Mouse (Mus musculus) left cerebral cortex, postnatal 4 days (tissue): ENCODE data around the gene Smim6. TPM values are rescaled to one million over a fixed set of nuclear protein-coding genes. Genes with fewer than 3 reads are reported as not detected.

Experiments used
- DNase-seq: peaks from one replicate; pipeline ENCODE4 v3.0.0-alpha.2; 2022
- intact Hi-C: fragments of 180-260 bp; cut with DNase I; formaldehyde crosslinking; loops from one replicate; pipeline ENCODE4 v1.15.1; 2025
- total RNA-seq, 2 experiments: library from RNA; stranded (reverse); gene quantifications; 2 replicates each; pipeline ENCODE4 v1.2.3; 2021

The Smim6 gene
- not detected for total RNA-seq

DNA sequence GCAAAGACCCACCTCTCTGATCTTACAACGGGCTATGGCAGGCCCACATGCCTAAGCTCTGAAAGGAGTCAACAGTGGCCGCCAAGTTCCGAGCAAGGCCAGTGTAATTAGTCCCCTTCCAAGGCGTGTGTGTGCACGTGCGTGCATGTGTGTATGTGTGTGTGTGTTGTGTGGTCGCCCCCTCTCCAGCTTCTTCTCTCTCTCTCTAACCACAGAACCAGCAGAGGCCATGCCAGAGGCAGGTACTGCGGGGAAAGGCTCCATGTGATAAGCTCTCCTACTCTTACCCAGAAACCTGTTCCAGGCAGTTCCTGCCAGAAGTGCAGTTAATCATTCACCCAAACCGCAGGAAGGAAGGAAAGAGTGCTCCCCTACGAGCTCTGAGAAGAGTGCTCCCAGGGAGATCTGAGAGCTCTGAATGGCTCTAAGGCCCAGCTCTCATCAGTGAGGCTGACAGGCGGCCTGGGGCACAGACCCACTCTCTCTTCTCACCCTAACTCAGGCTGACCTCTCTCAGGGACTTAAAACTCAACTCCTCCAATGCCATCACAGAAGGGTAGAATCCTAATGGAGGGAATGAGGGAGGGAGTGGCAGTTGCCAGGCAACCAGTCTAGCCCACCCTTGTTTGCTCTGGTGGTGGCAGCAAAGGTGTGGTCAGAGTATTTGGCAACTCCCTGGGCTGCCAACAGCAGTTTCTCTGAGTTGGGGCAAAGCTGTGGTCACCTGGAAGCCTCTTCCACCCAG is at the start of gene Smim6:
Gene Smim6 (plus strand): TSS at position 386 of the 745 bp plus-strand sequence.
- no peak for DNase-seq
- intact Hi-C loops, result no loop called here

- intact Hi-C loops, result no loop called here
- no peak for DNase-seq
These were observed 47.9 kb upstream of the Smim6 start for GRCm38 (mm10) chr11:115863895-115864294.

DNA sequence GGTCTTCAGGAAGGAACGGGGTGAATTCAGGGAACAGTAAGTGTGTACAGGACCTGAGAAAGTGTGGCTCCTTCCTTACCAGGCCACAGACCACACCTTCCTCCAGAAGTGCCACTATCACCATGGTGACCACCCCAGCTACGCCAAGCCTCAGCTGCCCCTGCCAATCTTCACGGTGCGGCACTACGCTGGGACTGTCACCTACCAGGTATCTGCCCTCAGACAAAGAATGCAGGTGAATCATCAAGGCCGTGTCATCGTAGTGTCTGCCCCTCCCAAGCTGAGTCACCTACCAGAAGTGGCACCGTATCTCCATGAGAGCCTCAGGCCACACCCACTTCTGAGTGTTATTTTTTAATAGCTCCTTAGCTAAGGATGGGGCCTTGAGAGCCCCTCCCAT is 42.4 kb upstream of the Smim6 start:
- intact Hi-C loops, result no loop called here
- DNase-seq, result no peak

- no peak for DNase-seq
- intact Hi-C loops, result no loop called here
These were observed 39.4 kb upstream of the Smim6 start for GRCm38 (mm10) chr11:115872437-115872836.

- no peak for DNase-seq
- intact Hi-C loops, result no loop called here
These were observed 35.9 kb upstream of the Smim6 start for GRCm38 (mm10) chr11:115875935-115876334.

DNA sequence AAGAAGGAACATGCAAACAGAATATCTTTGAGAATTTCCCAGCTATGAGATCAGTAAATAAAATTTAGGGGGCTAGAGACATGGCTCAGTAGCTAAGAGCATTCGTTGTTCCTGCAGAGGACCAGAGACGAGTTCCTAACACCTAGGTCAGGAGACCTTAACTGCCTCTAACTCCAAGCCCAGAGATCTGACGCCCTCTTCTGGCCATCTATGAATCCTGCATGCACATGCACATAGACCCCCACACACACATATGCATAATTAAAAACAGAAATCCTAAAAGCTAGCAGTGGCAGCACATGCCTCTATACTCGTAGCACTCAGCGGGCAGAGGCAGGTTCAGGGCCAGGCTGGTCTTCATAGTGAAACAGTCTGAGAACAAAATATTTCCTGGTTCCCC is 35.4 kb upstream of the Smim6 start:
- intact Hi-C loops, result no loop called here

DNA sequence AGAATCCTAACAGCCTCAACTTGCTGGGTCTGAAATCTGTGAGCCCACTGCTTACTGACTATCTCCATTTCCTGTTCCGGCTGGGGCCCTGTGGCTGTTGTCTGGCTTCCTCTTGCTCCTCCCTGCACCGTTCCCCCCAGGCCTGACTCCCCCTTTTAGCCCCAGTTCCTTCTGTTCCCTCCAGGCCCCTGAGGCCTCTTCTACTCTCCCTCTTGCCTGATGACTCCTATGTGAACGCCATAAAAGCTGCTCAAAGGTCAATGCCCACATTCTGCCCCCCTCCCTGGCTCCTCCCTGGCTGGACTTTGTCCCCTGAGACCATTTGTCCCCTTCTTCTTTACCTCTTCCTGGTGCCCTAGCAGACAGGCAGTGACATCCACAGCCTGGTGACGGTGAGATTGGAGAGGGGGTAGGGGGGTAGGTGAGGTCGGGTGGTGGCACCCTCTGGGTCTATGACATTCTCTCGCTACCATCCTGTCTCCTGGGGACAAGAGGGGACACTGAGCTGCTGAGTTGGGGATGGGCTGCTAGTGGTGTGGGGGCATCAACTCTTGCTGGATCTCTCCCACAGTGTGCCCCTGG is 34.6 kb upstream of the Smim6 start:
- intact Hi-C loops, result no loop called here
- DNase-seq, result no peak

More for the DNA sequence above, 35.4 kb upstream of the Smim6 start:
- no peak for DNase-seq

DNA sequence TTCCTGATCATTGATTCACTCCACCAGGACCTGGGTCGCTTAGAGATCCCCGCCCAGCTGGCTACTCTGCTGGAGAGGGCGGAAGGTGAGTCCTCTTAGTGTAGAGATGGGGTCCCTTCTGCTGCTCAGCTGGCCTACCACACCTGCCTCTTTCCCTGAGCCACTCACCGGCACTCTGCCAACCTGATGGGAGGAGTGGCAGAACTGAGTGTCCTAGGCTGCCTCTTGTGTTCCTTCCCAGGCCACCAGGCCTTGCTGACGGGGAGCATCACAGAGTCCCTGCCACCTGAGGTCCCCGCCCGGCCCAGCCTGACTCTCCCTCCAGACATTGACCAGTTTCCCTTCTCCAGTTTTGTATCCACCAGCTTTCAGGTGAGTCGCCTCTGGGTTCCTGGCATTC is 33.7 kb upstream of the Smim6 start:
- intact Hi-C loops, result no loop called here
- no peak for DNase-seq

- DNase-seq, result no peak
- intact Hi-C loops, result no loop called here
These were observed 30.8 kb upstream of the Smim6 start for GRCm38 (mm10) chr11:115881002-115881401.

- peak; percentile 28 for DNase-seq
- intact Hi-C loops, result no loop called here
These were observed 28.6 kb upstream of the Smim6 start for GRCm38 (mm10) chr11:115883251-115883650.

GRCm38 (mm10) chr11:115884361-115884760 is 27.5 kb upstream of the Smim6 start:
- intact Hi-C loops, result no loop called here
- DNase-seq, result no peak

GRCm38 (mm10) chr11:115885281-115885680 is 26.5 kb upstream of the Smim6 start:
- DNase-seq, result no peak
- intact Hi-C loops, result no loop called here

DNA sequence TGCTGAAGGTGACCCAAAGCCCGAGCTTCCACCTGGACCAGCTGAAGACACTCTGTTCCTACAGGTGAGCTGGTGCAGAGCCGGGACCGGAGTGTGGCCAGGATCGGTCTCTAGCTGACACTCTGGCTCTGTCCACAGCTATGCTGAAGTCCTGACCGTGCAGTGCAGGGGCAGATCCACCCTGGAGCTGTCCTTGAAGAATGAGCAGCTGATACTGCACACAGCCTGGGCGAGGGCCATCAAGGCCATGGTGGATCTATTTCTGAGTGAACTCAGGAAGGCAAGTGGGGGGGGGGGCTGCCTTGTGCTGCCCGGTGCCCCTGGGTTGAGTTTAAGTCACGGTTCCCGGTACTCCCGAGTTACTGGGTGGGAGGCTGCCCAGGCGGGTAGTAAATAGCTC is 25.4 kb upstream of the Smim6 start:
- no peak for DNase-seq
- intact Hi-C loops, result no loop called here

DNA sequence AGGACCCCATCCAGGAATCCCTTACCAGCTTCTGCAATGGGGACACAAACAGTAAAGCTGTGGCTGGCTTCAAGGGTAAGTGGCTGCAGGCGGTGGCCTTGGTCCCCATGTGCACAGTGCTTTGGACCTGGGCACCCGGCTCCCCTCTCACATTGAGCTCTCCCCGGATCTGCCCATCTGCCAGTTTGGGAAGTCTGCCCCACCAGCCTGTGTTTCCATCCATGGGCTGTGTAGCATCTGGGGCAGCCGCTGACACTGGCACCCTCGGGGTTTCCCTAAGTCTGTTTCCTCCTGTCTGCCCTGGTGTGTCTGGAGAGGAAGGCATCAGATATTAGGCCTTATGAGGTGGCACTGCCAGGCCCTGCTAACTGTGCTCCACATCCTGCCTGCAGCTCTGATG is 23.8 kb upstream of the Smim6 start:
- intact Hi-C loops, result no loop called here
- peak; percentile 61 for DNase-seq

DNA sequence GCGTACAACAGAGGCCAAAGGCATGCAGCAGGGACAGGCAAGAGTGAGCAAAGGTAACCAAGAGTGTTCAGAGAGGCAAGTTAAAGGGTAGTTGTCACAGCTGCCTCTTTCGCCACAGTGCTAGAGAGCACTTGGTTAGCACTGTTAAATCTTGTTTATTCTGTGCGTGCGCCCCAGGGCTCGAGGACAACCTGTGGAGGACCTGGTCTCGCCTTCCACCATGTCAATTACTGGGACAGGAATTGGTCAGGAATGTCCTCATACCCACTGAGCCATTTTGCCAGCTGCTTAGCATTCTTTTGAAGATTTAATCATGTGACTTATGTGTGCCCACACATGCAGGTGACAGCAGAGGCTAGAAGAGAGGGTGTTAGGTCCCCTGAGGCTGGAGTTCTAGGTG is 22.7 kb upstream of the Smim6 start:
- intact Hi-C loops, result no loop called here
- DNase-seq, result no peak

DNA sequence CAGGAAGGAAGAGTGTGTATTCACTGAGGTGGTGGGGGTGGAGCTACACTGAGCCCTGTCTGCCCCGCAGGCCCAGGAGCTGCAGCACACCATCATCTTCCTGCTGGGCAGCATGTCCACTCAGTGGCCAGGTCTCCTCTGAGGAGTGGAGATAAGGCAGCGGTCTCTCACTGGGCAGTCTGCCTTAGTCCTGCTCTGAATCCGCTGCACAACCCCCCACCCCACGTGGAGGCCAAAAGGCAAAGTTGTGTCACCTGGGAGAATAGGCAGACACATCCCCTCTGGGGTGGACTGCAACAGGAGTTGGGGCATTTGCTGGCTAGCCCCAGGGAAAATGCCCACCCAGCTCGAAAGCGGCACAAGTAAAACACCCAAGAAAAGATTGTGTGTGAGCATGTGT is 19.6 kb upstream of the Smim6 start:
- intact Hi-C loops, result no loop called here
- DNase-seq, result no peak

GRCm38 (mm10) chr11:115893071-115893470 is 18.7 kb upstream of the Smim6 start:
- no peak for DNase-seq
- intact Hi-C loops, result no loop called here

DNA sequence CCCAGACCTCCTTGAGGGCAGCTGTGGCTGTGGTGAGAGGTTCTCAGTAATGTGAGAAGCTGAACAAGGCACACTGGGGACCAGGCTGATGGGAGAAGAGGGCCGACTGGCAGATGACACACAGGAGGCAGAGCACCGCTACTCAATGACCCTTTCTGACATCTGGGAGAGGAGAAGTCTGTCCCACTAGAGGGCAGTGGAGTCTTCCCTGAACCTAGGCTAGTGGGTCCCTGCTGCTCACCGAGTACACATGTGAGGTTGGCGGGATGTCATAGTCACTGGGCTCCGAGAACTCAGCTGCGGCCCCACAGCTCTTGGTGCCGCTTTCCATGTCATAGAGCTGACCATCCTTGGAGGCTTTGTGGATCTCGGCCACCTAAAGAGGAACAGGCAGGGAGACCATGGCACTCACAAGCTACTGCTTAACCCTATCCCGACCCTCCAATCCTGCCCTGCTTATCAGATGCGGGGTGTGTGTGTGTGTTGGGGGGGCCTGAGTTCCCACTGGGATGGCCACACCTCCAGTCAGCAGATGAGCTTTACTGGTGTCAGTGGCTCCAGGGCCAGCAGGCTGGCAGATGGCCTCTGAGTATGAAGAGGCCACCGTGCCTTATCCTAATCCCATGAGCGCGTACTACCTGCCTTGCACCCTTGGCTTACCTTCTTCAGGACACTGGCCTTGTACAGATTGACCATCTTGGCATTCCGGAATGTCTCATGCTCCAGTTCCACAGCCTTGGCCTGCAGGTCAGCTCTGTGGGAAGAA is 16.9 kb upstream of the Smim6 start:
- intact Hi-C loops, result no loop called here
- peak; percentile 69 for DNase-seq

DNA sequence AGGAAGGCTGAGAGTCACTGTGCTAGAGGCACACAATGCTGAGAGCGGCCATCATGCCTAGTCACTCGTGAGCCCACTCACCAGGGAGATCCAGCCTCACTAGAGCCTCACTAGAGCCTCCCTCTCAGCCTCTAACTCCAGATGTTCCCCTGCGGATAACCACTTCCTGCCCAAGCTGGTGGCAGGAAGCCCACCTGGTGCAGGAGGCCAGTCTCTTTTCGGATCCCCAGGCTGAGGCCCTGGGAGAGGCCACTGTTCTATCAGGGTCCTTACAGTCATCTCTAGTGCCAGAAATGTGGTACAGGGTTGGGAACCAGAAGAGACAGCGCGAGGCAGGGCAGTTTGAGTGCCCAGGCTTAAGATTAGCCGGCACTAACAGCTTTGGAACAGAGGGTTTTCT is 13.4 kb upstream of the Smim6 start:
- no peak for DNase-seq
- intact Hi-C loops, result no loop called here

GRCm38 (mm10) chr11:115898886-115899285 is 12.9 kb upstream of the Smim6 start:
- peak; percentile 75 for DNase-seq
- intact Hi-C loops, result no loop called here

GRCm38 (mm10) chr11:115899486-115900266 is 12.1 kb upstream of the Smim6 start, which contains the start of gene Smim5:
Gene Smim5, plus strand, starts transcription at chr11:115899966.
- intact Hi-C loops, result no loop called here

More at GRCm38 (mm10) chr11:115899486-115900266, 12.1 kb upstream of the Smim6 start, which contains the start of gene Smim5:
- DNase-seq, result no peak
